Mouse (Mus musculus): ENCODE measurements around the gene Rxfp1. TPM values are rescaled to one million over a fixed set of nuclear protein-coding genes. Genes with fewer than 3 reads are reported as not detected.

Gene Rxfp1
- polyA plus RNA-seq, 1 experiment from 2014 or later, result 0.55 TPM

DNA sequence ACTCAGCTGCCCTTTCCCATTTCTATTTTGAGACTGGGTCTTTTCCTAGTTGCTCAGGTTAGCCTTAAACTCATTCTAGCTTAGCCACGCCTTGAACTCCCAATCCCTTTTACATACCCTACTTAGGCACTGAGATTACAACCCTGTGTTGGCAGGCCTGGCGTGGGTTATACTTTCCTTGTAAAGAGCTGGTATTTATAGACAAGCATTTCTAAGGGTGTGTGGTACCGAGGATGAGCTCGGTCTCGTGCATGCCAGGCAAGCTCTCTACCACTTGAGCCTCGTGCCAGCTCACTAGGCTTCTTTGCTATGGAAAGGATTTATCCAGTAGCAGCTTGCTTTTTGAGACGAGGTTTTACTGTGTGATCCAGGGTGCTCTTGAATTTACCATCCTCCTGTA is 142.2 kb downstream of the Rxfp1 start:
- Histone ChIP-seq H3K9ac (replicated peaks) (no peak overlapping the region), H3K36me3 (peaks cover 62% of the 10 kb centered on the region), H3K27me3 (no peaks in the 10 kb centered on the region), H3K27ac (no peak overlapping the region), H3K4me2 (no peak overlapping the region), H3K4me3 (replicated peaks) (no peak overlapping the region), H3K9me3 (no peaks in the 10 kb centered on the region), H3K4me1 (replicated peaks) (peaks cover 12% of the 10 kb centered on the region; the same call in 1 of the 2 replicates)
- ATAC-seq (ENCODE audit: insufficient number of reproducible peaks, insufficient read depth, low FRiP score, low TSS enrichment, low read depth), result no peak
- WGBS, result 95% methylated on average over 7 of the region's 7 CpGs

DNA sequence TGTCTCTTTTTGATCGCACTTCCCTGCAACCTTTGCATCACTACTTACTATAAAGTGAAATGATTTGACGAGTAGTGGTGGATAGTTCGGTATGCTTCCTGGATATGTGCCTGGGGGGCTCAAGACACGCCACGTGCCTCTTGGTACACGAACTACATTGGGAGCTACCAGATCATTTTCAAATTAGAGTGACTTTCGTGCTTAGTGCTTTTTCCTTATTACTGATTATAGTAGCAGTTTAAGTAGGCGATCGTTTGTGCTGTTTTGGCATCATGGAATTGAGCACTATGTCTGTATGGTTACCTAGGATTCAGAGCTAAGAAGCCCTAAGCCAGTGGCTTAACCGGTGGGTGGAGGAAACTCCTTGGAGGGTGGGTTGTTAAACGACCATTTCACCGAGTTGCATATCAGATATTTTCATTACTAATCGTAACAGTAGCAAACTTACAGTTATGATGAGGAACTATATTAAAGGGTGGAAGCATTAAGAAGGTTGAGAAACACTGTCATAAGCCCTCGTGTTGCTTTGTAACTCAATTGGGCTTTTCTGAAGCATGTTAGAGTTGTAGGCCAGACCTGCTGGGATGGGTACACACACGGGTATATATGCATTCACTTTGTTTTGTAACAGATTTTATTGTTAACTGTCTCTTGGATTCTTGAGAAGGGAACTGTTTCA is 145.7 kb downstream of the Rxfp1 start:
- H3K4me3 ChIP-seq (replicated peaks), result peak overlapping the region; percentile 85
- 5% methylated on average over 15 of the region's 15 CpGs for WGBS
- H3K27me3 ChIP-seq, result no peaks in the 10 kb centered on the region
- peaks cover 12% of the 10 kb centered on the region; the same call in 1 of the 2 replicates for H3K4me1 ChIP-seq (replicated peaks)
- H3K9ac ChIP-seq (replicated peaks), result peak overlapping the region; percentile 91
- peaks cover 31% of the 10 kb centered on the region for H3K36me3 ChIP-seq
- ATAC-seq (ENCODE audit: insufficient number of reproducible peaks, insufficient read depth, low FRiP score, low TSS enrichment, low read depth), result peak; percentile 15; the same call in 1 of the 2 replicates
- H3K4me2 ChIP-seq, result peak overlapping the region; percentile 71
- H3K9me3 ChIP-seq, result no peaks in the 10 kb centered on the region
- H3K27ac ChIP-seq, result peak overlapping the region; percentile 89

Other genes starting within 250 kb of the Rxfp1 start
- 6.0 and 6.4 TPM in 2 replicates for gene Fnip2, start 170.1 kb downstream of the Rxfp1 start, polyA plus RNA-seq (2016; fragmentation: Nextera tagmentation; extraction: Ambion mirVana)
- gene Ppid, start 146.5 kb downstream of the Rxfp1 start, polyA plus RNA-seq (2016; fragmentation: Nextera tagmentation; extraction: Ambion mirVana), result 208 and 211 TPM in 2 replicates
- 39.6 and 41.2 TPM in 2 replicates for gene 4930579G24Rik, start 108.8 kb downstream of the Rxfp1 start, polyA plus RNA-seq (2016; fragmentation: Nextera tagmentation; extraction: Ambion mirVana)
- 45.0 and 46.8 TPM in 2 replicates for gene Etfdh, start 108.4 kb downstream of the Rxfp1 start, polyA plus RNA-seq (2016; fragmentation: Nextera tagmentation; extraction: Ambion mirVana)
- 3.0 and 3.3 TPM in 2 replicates for gene Tmem144, start 114.9 kb upstream of the Rxfp1 start, polyA plus RNA-seq (2016; fragmentation: Nextera tagmentation; extraction: Ambion mirVana)
- 5.9 and 6.5 TPM in 2 replicates for gene Fam198b, start 146.7 kb upstream of the Rxfp1 start, polyA plus RNA-seq (2016; fragmentation: Nextera tagmentation; extraction: Ambion mirVana)

Measured in limb, embryonic 12.5 days (tissue).